Mouse (Mus musculus) embryonic facial prominence, embryonic 13.5 days (tissue): Measurements from ENCODE around the gene Caskin1. TPM values are rescaled to one million over a fixed set of nuclear protein-coding genes. Genes with fewer than 3 reads are reported as not detected.

Experiments
- ATAC-seq: fragments of 200-750 bp; cut with Nextera tagmentation; 2 replicates; pipeline ENCODE4 v1.8.0; 2017; ENCODE audit warnings: low read depth; ENCODE audit not compliant: insufficient number of reproducible peaks, insufficient read depth, low FRiP score, low TSS enrichment
- H3K27ac ChIP-seq: fragments of 300-500 bp; sonication (generic); 2 replicates; pipeline ENCODE4 v1.5.1; 2015; ENCODE audit warnings: moderate library complexity, mild to moderate bottlenecking, inconsistent platforms
- H3K27me3 ChIP-seq: fragments of 300-500 bp; sonication (generic); 2 replicates; pipeline ENCODE4 v1.6.1; 2015; ENCODE audit warnings: mild to moderate bottlenecking, inconsistent platforms
- H3K36me3 ChIP-seq: fragments of 300-500 bp; sonication (generic); 2 replicates; pipeline ENCODE4 v1.6.1; 2015; ENCODE audit warnings: mild to moderate bottlenecking, inconsistent platforms
- H3K4me1 ChIP-seq: fragments of 300-500 bp; sonication (generic); 2 replicates; pipeline ENCODE4 v1.6.1; 2015; ENCODE audit warnings: inconsistent platforms
- H3K4me2 ChIP-seq: fragments of 300-500 bp; sonication (generic); 2 replicates; pipeline ENCODE4 v1.6.1; 2015; ENCODE audit warnings: moderate library complexity, mild to moderate bottlenecking, inconsistent platforms
- H3K4me3 ChIP-seq: fragments of 300-500 bp; sonication (generic); 2 replicates; pipeline ENCODE4 v1.5.1; 2015; ENCODE audit warnings: mild to moderate bottlenecking, inconsistent platforms
- H3K9ac ChIP-seq: fragments of 300-500 bp; sonication (generic); 2 replicates; pipeline ENCODE4 v1.6.1; 2015; ENCODE audit warnings: mild to moderate bottlenecking, inconsistent platforms
- H3K9me3 ChIP-seq: fragments of 300-500 bp; sonication (generic); 2 replicates; pipeline ENCODE4 v1.6.1; 2016; ENCODE audit warnings: inconsistent platforms
- WGBS: fragments of 180-500 bp; shearing (Covaris S2); methylation state at CpG from one replicate; pipeline ENCODE4 v1.1.7; 2015; ENCODE audit warnings: mixed read lengths; 5-methylcytosine and 5-hydroxymethylcytosine counted together
- polyA plus RNA-seq: library from polyadenylated mRNA; unstranded; fragments of >200 nt; fragmentation: Nextera tagmentation; extraction: Ambion mirVana; gene quantifications from 2 replicates; pipeline ENCODE4 v1.2.1, GENCODE M21; 2015

Gene Caskin1
- polyA plus RNA-seq, 1 experiment from 2014 or later = 3.5 TPM

DNA sequence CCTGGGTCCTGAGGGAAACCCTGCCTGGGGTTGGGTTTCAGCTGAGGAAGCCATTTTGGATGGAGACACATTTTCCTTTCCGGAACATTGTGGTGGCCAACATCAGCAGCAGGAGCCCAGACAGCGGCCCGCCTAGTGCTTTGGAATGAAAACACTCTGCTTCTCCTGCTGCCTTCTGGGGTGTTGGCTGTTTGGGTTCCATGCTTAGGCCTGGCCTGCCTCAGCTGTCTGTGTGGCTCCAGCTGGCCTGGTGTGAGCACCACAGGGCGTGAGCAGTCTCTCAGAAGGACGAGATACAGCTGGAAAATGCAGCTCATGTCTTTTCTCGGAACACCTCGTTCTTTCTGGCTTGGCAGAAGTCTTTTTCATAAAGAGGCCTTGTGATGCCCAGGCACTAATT, 68.7 kb downstream of the Caskin1 start:
- Histone ChIP-seq H3K27me3 (no peaks in the 10 kb centered on the region), H3K4me3 (no peak overlapping the region), H3K4me2 (no peak overlapping the region), H3K4me1 (peaks cover 28% of the 10 kb centered on the region), H3K27ac (no peak overlapping the region), H3K36me3 (0 out of 2 replicates have a peak, but pooled peaks cover 3% of the 10 kb centered on the region), H3K9me3 (no peaks in the 10 kb centered on the region), H3K9ac (no peak overlapping the region)
- no peak for ATAC-seq
- WGBS = 92% methylated on average over 7 of the region's 7 CpGs

Other genes starting within 250 kb of the Caskin1 start
- gene Ccnf, start 237.1 kb upstream of the Caskin1 start, polyA plus RNA-seq = 61.9 and 63.1 TPM in 2 replicates
- gene Abca17, start 137.5 kb upstream of the Caskin1 start, polyA plus RNA-seq = not detected in 2 replicates
- 5.3 and 6.5 TPM in 2 replicates for gene Abca3, start 136.7 kb upstream of the Caskin1 start, polyA plus RNA-seq
- 296 and 317 TPM in 2 replicates for gene Rnps1, start 74.0 kb upstream of the Caskin1 start, polyA plus RNA-seq
- gene Eci1, start 62.0 kb upstream of the Caskin1 start, polyA plus RNA-seq = 70.6 and 78.0 TPM in 2 replicates
- 3.5 and 5.5 TPM in 2 replicates for gene Dnase1l2, start 45.5 kb upstream of the Caskin1 start, polyA plus RNA-seq
- gene E4f1, start 18.3 kb upstream of the Caskin1 start, polyA plus RNA-seq = 44.4 and 46.4 TPM in 2 replicates
- 47.4 and 48.7 TPM in 2 replicates for gene Pgp, start 18.2 kb upstream of the Caskin1 start, polyA plus RNA-seq
- gene Bricd5, start 14.7 kb upstream of the Caskin1 start, polyA plus RNA-seq = not detected in 2 replicates
- gene Mlst8, start 9.5 kb upstream of the Caskin1 start, polyA plus RNA-seq = 32.5 and 33.2 TPM in 2 replicates
- gene Traf7, start 39.3 kb downstream of the Caskin1 start, polyA plus RNA-seq = 96.1 and 97.1 TPM in 2 replicates
- gene Rab26, start 45.6 kb downstream of the Caskin1 start, polyA plus RNA-seq = 2.8 and 3.3 TPM in 2 replicates
- gene Pkd1, start 61.2 kb downstream of the Caskin1 start, polyA plus RNA-seq = 24.1 and 30.6 TPM in 2 replicates
- 60.9 and 69.9 TPM in 2 replicates for gene Tsc2, start 144.0 kb downstream of the Caskin1 start, polyA plus RNA-seq
- 24.2 TPM in 2 replicates for gene Nthl1, start 144.1 kb downstream of the Caskin1 start, polyA plus RNA-seq
- gene Slc9a3r2, start 161.7 kb downstream of the Caskin1 start, polyA plus RNA-seq = 50.2 and 50.4 TPM in 2 replicates
- 0.74 and 1.2 TPM in 2 replicates for gene Npw, start 169.9 kb downstream of the Caskin1 start, polyA plus RNA-seq
- 21.4 and 22.1 TPM in 2 replicates for gene Zfp598, start 181.1 kb downstream of the Caskin1 start, polyA plus RNA-seq
- gene Syngr3, start 201.4 kb downstream of the Caskin1 start, polyA plus RNA-seq = 4.6 and 4.9 TPM in 2 replicates
- gene Gfer, start 207.6 kb downstream of the Caskin1 start, polyA plus RNA-seq = 43.8 and 49.0 TPM in 2 replicates
- gene Noxo1, start 207.6 kb downstream of the Caskin1 start, polyA plus RNA-seq = 2.6 and 3.5 TPM in 2 replicates
- 74.2 and 81.6 TPM in 2 replicates for gene Tbl3, start 219.1 kb downstream of the Caskin1 start, polyA plus RNA-seq
- gene Rnf151, start 229.5 kb downstream of the Caskin1 start, polyA plus RNA-seq = 0.20 and 0.23 TPM in 2 replicates
- gene Rps2, start 229.5 kb downstream of the Caskin1 start, polyA plus RNA-seq = 1,313 and 1,443 TPM in 2 replicates
- 217 and 229 TPM in 2 replicates for gene Ndufb10, start 235.9 kb downstream of the Caskin1 start, polyA plus RNA-seq
- gene Rpl3l, start 239.2 kb downstream of the Caskin1 start, polyA plus RNA-seq = not detected in 2 replicates
- gene Msrb1, start 248.0 kb downstream of the Caskin1 start, polyA plus RNA-seq = 27.8 and 27.9 TPM in 2 replicates